Mouse (Mus musculus) thymus, adult 18-20 months (tissue): ENCODE data around the gene Chst11.

Experiments
- DNase-seq, 2 experiments: peaks; one replicate each; pipeline ENCODE4 v3.0.0; 2022; ENCODE audit warnings: mixed read lengths in 2 of 2

The Chst11 gene

DNA sequence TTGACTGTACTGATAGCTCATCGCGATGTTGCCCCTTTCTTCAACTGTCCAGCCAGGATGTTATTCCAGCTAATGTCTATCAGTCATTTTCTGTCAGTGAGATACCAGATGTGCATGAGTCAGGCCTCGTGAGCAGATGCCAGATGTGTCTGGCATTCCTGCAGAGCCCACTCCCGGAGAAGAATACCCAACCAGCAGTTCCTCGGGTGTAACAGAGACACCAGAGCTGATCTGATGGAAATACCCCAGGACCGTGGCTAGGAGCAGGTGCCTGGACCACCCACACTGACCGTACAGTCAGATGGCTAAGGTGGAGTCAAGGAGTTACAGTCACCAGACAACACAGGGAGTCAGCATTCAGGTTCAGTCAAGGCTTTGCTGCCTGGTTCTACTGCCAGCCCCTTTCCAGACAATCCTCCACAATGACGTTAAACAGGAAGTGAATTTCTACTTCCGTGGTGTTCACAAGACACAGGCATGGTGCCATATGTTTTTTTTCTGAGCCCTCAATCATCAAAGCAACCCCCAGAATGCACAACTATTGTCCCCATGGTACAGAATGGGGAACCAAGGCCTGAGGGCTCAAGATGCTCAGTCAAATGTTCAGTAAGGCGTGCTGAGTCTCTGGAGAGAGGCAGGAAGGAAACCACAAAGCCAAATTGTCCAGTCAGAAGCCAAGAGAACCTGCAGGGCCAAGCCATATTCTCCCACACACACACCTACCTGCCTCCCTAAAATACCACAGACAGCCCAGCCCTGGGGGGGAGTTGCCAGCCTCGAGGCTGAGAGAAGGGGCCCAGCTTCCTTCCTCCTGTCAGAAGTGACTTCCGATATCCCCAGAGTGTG lies 198.6 kb downstream of the Chst11 start:
- DNase-seq, result no peak

DNA sequence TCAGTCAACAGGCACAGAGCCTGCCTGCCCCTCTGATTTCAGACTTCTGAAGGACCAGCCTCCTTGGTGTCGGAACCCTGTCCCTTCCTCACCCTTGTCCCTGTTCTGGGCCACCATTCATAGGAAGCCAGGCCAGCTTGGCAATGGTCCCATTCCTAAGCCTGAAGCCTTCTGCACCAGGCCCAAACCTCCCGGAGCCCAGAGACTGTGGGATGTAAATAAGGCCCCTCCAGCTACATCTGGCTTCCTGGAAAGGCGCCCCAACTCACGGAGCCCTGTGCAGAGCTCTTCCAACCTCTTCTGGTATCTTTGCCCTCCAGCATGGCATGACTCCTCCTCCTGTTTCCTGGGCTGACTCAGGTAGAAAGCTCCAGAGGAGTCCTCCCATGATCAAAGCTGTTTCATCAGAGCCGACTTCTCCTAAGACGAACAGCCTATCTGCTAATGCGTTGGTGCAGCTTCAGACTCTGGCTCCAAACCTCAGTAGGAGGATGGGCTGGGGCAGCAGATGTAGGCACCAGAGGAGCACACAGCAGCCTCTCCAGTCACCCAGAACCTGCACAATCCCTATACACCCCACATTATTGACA lies 199.3 kb downstream of the Chst11 start:
- no peak for DNase-seq

DNA sequence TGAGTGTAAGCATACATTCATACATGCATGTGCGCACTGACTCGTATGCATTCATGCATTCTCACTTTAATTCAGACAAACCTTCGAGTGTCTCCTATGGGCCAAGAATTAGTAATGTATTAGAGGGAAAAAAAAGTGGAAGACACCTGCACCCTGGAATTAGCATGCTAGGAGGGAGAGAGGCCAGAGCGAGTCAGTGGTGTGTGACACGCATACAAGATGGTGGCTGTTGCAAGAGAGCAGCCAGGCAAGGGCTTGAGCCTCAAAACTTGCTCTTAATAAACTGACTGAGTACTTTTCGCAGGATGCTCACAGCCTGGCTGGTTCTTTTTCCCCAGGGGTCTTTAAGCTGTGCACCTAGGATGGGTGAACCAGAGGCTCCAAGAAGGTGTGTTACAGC lies 199.8 kb downstream of the Chst11 start:
- DNase-seq, result no peak

DNA sequence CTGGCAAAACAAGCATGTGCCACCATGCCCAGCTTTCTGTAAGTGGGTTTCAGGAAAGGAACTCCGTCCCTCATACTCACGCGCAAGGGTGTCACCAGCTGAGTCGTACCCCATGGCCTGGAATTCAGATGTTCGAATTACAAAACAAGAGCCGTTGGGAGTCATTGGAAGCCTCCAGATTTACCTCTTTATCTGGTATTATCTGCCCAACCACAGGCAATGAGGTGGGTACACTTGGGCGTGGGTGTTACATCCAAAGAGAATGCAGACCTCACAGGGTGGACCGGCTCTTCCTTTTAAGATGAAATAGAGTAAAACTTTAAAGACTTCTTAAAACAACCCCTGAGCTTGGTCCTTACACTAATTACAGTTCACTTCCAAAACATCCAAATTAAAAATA lies 200.9 kb downstream of the Chst11 start:
- DNase-seq, result no peak

DNA sequence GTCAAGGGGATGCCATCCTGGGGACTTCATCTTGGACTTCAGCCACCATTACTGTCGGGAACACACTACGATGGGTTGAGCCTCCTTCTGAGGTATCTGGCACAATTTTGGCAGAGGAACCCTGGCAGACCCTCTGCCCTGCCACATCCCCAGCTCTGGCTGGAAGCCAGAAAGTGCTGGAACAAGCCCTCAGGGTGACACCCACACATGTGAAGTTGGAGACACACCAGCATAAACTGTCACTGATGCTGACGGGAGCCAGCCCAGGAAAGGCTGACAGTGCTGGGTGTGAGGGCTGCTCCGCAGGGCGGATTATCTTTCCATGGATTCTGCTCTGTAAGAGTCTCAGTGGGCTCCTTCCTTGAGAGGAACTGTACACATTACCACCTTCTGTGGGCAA lies 201.7 kb downstream of the Chst11 start:
- no peak for DNase-seq

DNA sequence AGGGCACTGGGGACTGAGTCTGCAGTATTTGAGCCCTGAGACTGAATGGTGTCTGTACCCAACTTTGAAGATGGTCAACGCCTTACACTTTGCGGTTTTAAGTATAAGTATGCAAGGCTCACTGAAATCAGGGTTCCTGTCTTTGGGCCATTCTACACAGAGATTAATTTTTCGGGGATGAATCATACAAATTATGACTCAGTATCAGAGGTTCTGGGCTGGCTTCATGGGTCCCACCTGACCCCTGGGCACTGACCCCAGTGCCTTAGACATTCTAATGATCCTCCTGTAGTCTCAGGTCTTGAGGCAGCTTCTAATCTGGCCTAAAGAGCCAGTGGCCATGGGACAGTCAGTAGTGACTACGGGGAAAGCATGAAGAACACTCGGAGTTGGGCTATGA lies 203.8 kb downstream of the Chst11 start:
- DNase-seq, result no peak

DNA sequence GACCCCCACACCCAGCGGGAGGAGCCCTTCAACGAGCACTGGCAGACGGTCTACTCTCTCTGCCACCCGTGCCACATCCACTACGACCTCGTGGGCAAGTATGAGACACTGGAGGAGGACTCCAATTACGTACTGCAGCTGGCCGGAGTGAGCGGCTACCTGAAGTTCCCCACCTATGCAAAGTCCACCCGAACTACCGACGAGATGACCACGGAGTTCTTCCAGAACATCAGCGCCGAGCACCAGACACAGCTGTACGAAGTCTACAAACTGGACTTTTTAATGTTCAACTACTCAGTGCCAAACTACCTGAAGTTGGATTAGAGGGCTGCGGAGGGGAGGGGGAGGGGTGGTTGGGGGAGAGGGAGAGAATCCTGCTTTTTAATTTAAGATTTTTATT lies 206.2 kb downstream of the Chst11 start:
- DNase-seq, result no peak

DNA sequence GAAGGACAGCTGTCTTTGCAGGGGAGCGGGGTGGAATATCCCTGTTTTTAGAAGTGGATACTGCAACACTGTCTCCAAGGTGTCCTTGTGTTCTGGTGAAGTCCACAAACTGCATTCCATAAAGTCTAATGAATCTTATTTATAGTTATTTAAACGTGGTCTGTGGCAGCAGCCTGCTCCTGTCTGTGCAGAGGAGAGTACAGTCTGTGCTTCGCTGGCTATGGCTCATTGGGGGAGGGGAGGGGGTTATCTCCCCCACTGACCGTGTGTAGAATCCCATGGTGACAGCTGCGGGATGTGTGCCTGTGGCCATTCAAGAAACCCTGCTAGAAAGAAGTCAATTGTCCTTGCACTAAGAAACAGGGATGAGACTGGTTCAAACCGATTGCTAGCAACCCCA lies 206.7 kb downstream of the Chst11 start:
- no peak for DNase-seq

DNA sequence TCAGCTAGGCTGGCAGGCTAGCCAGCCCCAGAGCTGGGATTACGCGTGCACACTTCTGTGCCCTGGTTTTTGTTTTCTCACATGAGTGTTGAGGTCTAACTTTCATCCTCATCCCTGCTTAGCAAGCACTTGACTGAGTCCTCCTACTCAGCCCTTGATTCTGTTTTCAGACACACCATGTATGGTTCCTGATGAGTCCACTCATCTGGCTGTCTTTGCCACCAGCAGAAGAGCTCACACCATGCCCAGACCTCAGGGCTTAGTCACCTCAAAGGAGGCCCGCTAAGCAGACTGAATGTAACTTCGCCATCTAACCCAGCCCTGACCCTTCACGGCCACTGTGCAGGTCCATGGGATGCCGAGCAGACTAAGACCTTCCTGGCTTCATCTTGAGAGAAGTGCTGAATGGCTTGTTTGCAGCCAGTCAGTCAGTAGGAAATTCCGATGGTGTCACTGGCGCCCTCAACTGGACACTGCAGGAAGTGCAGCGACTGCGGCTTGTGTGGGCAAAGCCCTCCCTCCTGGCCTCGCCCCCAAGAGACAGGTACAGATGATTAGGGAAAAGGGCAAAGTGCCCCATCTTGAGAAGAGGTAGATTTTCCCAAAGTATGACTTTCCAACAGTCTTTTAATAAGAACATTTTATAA lies 212.5 kb downstream of the Chst11 start:
- DNase-seq, result peak; percentile 54 to 61

DNA sequence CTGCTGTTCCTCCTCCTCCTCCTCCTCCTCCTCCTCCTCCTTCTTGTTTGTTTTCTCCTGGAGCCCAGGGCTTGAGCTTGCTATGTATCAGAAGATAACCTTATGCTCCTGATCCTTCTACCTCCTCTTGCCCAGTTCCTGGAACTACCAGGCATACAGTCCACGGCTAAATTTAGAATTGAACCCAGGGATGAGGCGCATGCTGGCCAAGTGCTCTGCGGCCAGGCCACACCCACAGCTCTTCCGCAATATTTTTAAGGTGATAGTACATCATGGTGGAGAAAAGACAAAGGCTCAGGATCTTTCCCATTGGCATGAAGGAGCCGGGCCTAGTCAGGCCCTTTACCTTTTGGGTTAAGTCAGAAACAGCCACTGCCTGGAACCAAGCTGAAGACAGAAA lies 213.4 kb downstream of the Chst11 start:
- no peak for DNase-seq

DNA sequence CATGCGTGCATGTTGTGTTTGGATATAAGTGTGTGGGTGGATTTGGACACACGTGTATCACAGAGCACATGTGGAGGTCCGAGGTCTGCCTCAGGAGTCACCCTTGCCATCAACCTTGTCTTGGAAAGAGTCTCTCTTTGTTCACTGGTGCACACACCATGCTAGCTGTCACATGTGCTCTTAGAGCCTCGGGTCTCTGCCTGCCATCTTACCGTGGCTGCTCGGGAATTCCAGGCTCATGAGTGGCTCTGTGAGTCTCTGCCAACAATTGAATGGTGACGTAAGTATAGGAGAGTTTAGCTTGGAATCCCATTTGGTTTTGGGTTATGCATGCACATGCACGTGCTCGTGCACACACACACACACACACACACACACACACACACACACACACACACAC lies 214.0 kb downstream of the Chst11 start:
- no peak for DNase-seq

DNA sequence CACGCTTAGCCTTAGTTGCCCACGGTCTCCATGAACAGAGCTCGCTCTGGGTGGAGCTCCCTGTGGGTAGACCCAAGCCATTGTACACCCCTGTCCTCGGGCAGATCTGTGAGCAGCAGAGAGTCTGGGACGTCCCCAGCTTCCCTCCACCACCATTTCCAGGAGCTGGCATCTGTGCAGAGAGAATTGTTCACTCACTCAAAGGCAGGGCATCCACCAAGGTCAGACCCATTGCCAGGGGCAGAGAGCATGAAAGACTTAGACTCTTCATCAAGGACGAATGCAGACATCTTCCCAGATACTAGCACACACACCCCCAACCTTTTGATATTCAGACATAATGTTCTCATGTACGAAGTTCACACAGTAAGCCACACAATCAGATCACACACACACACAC lies 216.2 kb downstream of the Chst11 start:
- DNase-seq, result no peak

DNA sequence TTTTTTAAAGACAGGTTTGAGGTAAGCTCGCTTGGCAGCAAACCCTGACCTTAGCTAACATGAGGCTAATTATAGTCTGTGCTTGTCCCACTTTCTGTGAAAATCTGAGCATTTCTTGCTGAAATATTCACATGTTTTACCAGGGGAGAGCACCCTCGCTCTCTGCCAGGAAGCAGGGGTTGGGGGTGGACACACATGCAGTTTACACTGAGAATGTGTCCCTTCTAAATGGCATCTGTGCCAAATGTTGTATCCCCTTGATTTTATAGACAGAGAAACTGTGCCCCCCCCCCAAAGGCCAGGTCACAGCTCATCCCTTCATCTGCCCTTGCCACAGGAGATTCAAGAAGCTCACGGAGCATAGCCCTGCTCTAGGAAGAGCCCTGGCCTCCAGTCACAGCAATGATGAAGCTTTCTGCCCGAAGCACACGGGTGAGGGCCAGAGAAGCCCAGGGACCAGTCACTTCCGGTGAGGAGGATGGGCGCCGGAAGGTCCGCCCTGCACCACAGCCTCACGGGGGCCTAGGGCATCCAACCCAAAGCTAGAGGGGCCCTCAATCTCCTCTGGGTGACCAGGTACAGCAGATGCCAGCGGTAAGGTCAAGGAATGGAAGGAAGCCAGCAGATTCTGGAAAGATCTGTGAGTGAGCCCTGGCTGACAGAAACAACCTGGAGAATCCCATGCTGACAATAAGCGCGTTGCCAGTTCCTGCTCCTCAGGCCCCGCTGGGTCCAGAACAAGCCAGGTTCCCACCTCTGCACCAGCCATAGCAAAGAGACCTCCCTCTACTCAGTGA lies 217.8 kb downstream of the Chst11 start:
- DNase-seq, result no peak

DNA sequence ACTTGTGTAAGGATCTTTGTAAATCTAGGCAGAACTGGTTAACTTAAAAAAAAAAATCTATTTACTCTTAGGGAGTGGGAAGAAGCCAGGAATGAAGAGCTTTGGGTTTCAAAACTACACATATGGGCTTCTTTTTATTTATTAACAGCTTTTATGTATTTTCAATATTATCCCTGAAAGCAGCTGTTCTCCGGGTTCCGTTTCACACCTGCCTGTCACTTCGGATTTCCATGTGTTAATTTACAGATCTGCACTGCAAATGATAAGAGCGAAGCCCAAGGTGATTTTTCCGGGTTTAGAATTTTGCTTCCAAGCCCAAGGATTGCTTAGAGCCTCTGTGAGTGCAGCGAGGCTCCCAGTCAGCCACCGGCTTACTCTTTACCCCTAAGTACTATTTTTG lies 223.1 kb downstream of the Chst11 start:
- no peak for DNase-seq

DNA sequence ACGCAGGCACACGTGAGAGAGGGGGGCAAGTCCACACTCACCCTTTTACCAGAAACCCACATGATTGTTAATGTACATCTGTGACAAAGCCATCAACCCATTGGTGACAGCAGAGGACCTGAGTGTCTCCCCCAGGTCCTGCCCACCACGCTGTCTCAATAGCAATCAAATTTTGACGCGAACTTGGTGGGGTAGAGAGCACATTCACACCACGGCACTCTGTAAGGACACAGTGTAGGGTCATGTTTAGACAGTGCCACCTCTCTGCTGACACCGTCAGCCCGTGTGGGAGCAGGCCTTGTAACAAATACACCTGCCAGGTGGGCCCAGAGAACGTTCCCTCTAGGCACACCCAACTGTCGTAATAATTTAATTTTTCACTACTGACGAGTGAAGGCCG lies 224.1 kb downstream of the Chst11 start:
- DNase-seq, result no peak

DNA sequence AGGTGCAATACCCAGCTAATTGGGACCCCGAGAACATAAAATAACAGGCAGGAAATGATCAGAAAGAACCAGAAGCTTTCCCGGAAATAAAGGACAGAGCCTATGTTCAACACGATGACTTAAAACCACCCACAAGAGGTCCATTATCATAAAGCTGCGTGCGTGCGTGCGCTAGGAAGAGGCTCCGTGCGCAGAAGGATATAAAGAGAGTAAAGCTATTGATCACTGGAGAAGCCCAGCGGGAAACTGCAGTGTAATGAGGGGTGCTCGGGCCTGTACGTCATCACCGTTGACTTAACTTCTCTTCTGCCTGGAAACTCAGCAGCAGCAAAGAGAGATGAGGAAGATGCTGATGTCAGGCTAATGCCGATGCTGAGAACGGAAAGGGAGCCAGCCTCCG lies 224.8 kb downstream of the Chst11 start:
- no peak for DNase-seq

DNA sequence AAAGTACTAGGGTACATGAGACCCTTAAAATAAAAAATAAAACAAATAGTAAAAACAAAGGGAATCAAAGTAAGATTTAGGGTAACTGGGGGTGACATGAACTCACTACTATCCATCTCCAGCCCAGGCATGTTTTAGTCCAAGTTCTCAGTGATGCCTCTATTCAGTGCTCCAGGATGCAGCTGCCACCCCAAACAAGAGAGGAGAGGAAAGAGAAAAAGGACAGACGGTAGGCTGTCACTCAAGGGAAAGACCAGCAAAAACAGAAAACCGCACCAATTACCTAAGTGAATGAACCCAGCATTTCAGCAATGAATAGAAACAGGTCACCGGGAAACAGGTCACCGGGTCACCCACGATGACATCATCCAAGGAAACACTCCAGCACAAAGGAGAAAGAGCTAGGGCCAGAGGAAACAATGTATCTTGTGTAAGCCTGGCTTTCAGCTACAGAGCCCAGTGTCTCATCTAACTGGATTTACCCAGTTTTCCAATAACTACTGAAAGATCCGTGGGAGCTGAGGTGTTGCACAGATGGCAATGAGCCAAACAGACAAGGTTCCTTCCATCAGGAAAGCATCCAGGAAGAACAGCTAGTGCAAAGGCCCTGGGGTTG lies 225.8 kb downstream of the Chst11 start:
- DNase-seq, result no peak

DNA sequence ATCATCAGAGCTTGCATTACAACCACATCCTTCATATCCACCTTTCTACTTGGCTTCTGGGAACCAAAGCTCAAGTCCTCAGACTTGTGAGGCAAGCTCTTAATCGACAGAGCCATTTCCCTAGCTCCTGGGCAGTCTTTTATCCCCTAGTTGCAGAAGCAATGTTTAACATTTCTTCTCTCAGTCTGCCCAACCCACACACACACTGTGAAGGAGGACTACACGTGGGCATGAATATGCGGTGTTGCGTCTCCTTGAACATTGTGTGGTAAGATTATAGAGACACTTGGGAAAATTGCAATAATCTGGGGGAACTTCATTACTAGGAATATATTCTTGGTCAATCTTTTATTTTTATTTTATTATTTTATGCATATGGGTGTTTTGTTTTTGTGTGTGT lies 227.3 kb downstream of the Chst11 start:
- no peak for DNase-seq

DNA sequence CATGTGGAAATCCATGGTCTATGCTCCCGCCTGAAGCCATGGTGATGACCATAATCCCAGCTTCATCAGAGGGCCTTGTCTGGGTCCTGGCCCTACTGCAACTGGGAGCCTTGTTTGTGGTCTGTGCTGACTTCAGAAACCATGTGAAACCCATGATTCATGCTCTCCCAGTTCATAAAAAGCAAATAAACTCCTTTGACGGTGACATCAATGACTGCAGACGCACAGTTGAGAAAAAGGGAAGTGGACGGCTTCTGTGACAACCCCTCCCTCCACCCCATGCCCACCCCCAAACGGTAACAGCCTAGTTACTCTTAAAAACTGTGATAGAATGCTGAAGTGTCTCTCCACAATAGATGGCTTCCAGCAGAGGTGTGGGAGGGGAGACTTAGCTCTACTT lies 230.3 kb downstream of the Chst11 start:
- no peak for DNase-seq

DNA sequence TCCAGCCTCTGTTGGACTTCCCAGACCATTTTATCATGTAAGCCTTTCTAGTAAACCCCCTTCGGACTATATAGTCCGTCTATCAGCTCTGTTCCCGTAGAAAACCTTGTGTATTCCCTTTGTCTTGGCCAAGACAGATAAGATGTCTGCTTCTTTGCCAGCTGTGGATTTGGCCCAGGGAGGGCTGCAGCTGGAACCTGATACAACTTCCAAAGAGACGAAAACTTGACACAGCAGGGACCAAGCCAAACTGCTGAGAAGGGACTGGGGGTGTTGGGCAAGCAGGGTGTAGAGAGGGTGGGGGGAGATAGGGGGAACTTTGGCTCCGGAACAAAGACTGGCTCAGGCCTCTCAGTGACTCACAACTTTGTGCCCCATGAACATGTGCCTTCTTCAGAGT lies 232.0 kb downstream of the Chst11 start:
- no peak for DNase-seq

DNA sequence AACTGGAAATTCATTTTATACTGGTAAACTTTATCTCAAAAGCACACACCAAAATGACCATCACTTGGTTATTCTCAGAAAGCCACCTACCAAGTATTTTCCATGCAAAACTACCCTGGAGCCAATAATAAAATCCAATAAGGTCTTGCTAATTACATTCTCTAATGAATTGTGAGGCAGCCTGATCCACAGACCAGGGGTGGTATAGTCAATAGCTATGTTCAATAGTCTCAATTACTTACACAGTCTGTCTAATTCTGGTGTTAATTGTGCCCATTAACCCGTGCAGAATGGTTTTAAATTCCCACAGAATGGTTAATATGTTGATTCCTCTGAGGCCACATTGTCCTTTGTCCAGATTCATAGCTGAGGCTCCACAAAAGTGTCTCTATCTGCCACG lies 233.5 kb downstream of the Chst11 start:
- DNase-seq, result no peak

DNA sequence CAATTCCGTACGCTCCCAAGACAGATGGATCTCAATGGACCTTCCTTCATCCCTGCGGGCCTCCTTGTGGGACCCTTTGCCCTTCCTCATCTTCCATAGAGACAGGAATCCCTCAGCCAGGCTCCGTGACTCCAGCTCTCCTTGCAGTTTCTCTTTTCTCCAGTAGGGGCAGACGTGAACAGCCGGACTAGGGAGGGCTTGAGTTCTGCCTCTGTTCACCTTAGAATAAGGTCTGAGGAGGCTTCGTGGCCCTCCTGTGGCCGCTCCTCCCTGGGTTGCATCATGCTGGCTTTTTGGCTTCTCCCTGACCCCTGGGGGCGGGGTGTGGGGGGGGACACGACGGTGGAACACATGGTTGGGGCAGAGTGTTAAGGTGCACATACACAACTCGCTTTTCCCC lies 234.4 kb downstream of the Chst11 start:
- peak; percentile 8 to 20 for DNase-seq

DNA sequence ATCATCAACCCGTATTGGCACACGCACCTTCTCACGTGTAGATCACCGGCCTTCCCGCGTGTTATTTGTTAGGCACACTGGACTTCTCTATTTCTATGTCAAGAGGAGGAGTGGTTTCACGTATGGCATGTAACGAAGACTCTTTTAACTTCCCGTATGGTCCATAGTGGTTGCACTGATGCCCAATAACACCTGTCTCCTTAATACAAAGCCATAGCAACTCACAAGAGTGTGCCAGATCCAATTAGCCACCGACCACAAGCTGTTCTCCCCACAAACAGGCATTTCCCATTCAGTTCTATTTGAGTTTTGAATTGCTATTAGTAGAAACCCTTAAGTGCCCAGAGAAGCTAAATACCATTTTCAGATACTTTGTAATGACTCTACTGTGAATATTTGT lies 234.9 kb downstream of the Chst11 start:
- no peak for DNase-seq
